Mouse (Mus musculus) liver, adult (tissue): ENCODE data around the gene Gm42688.

Experiments used
- GATA4 ChIP-seq: IDR thresholded peaks from 2 replicates; pipeline ENCODE4 v1.6.1; 2014; ENCODE audit warnings: mild to moderate bottlenecking, low read length; ENCODE audit not compliant: insufficient replicate concordance

Gm42688 gene

DNA sequence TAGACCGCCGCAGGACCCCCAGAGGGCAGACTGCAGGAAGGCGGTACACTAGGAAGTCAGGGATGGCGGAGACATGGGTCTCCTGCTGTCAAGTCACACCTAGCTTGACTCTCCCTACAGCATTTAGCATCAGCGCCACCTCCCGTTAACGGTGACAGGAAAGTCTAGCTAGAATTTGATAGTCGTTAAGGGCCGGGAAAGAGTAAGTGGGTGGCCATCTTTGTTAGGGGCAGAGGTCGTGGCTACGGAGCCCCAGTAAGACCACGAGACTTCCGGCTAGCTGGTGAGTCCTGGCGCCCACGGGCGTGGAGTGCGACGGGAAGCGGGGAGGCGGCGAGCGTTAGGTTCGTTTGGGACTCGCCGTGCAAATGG, at the start of gene Gm42688, which contains the start of gene Ccdc142:
Gm42688 (plus strand) TSS at position 302 of the 372 bp plus-strand sequence.
Ccdc142 (plus strand) TSS at position 286 of the 372 bp plus-strand sequence.
- no peak; the same call in 1 of the 2 replicates for TF ChIP-seq GATA4

DNA sequence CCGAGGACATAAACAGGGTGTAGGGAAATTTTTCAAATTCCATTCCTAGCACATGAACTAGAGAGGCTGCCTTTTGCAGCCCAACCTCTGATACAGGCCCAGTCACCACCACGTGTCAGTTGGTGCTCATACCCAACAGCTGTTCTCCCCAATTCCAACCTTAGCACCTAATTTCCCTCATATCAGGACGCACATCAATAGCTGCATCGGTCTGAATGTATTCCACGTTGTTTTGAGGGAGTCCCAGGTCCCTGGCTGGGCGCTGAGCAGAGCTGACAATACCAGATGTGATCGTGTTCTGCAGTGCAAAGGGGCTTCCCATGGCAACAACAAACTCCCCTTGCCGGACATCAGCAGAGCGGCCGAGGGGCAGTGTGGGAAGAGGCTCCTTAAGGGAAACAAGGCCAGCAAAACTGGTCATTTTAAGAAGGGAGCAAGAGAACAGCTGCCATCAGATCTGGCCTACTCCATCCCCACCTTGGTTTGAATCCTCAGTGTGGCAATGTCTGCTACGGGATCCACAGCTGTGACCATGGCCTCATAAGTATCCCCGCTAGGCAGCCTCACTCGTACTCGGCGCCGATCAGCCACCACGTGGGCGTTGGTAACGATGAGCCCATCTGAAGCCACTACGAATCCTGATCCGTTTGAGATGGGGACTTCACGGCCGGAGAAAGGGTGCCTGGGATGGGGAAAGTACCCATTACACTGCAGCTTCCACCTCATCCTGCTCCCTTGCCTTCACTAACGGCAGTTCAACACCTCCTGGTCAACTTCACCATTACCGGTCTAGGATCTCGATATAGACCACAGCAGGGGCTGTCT, 48.1 kb upstream of the Gm42688 start:
- TF ChIP-seq GATA4: no peak

DNA sequence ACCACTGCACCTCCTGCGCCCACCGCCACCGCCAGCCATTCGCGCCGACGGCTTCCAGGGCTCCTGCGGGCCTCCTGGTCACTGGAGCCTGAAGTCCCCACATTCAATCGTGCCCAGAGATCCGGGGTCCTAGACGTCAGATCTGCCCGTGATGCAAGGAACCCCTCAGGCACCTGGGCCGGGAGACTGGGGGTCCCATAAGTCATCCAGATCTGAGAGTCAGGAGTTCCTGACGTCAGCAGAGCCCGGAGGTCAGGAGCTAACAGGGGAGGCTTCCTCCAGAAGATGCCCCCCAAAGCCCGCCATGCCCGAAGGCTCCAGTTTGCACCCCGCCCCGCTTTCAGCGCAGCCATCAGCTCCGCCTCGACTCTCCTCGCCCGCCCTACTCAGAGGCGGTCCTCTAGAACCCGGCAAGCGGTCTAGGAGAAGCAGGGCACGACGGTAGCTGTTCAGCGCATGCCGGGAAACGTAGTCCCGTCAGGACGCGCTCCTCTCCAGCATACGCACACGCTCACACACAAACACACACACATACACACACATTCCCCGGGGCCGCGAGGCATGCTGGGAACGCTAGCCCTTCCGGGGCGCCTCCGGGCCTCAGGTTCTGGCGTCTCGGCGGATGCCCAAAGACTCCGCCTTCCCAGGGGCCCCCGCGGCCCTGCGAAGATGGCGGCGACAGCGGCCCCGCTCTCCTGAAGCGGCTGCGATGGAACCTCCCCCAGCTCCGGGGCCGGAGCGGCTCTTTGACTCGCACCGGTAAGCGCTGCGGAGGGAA, 47.2 kb upstream of the Gm42688 start, which contains the start of gene Aup1:
Aup1 (plus strand) TSS at position 448 of the 778 bp plus-strand sequence.
- TF ChIP-seq GATA4: peak; percentile 85; the same call in 1 of the 2 replicates

DNA sequence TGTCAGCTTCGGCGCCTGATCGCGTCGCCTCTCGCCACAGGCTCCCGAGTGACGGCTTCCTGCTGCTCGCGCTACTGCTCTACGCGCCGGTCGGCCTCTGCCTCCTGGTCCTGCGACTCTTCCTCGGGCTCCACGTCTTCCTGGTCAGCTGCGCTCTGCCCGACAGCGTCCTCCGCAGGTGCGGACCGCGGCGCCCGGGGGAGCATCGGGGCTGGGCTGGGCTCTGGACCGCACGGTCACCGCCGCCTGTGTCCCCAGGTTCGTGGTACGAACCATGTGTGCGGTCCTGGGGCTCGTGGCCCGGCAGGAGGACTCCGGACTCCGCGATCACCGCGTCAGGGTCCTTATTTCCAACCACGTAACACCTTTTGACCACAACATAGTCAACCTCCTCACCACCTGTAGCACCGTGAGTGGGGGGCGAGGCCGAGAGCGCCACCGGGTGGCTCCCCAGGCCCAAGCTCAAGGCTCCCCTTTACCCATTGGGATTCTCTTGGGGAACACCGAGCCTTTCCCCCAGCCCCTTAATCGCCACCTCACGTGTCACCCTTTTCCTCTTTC, 46.5 kb upstream of the Gm42688 start, which contains the start of gene Htra2:
Htra2 (minus strand) TSS at position 403 of the 561 bp plus-strand sequence.
- TF ChIP-seq GATA4: no peak

DNA sequence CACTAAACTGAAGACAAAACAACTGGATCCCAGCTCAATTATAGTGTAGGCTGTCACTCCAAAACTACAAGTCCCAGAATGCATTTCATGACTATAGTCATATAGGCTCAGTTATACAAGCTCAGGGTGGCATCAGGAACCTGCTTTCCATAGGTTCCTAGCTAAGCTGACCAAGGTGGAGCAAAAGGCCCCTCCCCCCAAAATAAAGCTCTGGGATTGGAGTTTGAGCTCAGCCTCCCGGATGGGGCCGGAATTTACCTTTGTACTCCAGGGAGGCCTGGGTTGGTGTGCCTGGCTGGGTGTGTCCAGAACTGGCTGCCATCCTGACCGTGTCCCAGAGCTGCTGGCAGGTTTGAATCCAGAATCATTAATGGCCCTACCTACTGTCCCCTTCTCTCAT, 43.6 kb upstream of the Gm42688 start, which contains the start of gene Dqx1:
Dqx1 (plus strand) TSS at position 55 of the 400 bp plus-strand sequence.
- no peak for TF ChIP-seq GATA4

DNA sequence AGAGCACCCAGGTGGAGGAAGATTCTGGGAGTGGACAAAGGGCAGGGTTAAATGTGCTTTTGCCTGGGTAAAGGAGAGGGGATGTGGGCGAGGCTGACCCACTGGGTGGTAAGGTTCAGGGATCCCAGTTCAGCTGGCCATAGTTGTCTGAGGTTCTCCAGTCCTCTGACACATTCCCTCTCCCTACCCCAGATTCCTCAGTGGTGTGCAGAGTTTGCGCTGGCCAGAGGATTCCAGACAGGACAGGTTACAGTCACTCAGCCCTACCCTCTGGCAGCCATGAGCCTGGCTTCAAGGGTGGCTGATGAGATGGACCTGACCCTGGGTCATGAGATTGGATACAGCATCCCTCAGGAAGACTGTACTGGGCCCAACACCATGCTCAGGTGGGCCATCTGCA, 42.7 kb upstream of the Gm42688 start:
- no peak for TF ChIP-seq GATA4

DNA sequence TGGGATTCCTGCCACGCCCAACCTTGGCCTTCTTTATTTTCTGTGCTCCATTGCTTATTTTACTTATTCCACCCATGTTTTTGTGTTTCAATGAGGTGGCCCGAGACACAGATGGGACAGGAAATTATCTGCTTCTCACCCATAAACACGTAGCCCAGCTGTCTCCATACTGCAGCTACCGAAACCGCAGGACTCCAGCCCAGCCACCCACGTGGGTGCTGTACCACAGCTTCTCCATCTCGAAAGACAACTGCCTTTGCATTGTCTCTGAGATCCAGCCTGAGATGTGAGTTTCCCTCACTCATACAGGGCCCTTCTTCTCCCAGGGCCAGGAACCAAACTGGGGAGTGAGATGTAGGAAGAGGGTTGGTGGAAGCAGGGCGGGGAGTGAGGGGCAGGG, 35.4 kb upstream of the Gm42688 start:
- TF ChIP-seq GATA4: no peak

DNA sequence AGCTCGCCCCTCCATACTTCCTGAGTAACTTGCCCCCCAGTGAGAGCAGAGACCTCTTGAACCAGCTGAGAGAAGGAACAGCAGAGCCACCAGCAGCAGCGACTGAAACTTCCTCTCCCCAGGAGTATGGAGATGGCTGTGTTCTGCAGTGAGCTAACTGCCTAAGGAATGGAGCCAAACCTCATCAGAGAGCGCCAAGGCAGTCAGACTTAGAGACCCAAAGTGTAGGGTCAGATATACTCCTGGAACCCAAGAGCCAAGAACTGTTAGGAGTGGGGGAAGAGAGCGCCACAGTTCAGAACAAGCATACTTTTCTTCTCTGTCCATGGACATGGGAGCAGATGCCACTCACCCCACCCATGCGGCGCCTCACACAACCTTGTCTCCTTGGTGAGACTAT, 35.0 kb upstream of the Gm42688 start:
- TF ChIP-seq GATA4: no peak

DNA sequence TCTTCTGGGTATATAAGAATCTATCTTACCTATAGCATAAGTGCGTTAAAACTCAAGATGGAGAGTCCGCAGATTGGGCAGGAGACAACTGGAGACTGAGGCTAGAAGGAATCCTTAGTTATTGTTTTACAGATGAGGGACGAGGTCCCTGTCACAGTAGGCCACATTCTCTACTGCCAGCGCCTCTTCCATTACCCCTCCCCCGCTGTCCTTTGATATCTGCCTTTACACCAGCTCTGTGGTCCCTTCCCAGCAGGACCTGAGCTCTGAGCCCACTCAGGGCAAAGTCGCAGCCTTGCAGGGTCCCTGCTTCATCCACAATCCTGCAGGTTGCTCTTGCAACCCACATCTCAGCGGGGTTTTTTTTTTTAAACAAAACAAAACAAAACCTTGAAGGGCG, 33.2 kb upstream of the Gm42688 start:
- no peak for TF ChIP-seq GATA4

DNA sequence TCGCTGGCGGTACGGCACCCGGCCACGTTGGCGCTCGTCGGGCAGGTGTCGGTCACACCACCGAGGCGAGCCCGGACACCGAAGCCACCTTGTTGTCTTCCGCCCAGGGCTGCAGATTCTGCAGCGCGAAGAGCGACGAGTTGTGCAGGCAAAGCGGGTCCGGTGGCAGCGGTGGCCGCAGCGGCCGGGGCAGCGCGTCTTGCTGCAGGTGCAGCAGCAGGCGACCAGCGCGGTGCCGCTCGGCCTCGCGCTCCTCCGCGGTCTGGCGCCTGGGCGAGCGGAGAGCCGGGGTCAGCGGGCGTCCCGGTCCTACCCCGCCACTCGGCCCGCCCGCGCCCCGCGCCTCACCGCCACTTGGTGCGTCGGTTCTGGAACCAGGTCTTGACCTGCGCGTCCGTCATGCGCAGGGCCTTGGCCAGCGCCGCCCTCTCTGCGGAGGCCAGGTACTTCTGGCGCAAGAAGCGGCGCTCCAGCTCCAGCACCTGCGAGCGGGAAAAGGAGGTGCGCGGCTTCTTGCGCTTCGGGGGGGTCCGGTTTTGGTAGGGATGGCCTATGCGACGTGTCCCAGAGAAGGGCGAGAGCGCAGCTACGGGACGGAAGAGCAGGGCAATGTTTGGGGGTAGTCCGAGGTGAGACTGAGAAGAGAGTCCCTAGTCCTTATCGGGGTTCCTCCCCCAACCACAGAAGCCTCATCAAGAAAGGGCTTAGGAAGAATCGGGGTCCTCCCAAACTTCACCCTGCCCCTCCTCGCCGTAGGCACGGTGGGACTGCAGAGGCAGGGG, 32.5 kb upstream of the Gm42688 start:
- TF ChIP-seq GATA4: no peak

DNA sequence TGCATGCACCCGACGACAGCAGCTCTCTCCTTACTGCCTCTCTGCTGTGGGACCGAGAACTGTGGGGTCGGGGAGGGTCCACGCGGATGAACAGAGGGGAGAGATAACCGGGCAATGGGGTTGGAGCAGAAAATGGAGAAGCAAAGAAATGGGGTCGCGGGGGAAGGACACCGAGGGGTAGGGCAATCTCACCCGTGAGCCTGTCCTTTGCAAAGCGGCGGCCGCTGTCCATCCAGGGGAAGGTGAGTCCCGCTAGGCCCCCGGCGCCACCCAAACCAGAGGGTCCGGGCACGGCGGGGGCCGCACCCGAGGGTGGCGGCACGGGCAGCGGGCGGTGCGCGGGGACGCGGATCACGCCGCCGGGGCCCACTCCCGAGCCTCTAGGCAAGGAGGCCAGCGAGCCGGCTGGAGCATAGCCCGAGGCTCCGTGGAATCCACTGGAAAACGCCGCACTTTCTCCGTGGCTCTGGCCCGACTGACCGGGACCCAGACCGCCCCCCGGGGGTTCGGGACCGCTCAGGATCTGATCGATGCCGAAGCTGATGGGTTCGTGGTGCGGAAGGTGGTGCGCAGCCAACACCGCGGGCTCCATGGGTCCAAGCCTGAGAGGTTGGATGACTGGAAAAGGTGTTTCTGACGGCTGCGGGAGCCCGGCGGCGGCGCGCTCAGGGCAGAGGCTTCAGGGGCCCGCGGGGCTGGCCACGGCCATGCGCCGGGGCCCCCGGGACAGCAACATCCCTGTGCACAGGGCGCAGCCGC, 31.8 kb upstream of the Gm42688 start:
- no peak for TF ChIP-seq GATA4

DNA sequence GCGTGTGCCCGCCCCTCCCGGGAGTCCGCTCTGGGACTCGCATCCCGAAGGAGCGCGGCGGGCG, 31.3 kb upstream of the Gm42688 start, which contains the start of gene Tlx2:
Tlx2 (minus strand) TSS at position 47 of the 64 bp plus-strand sequence.
- TF ChIP-seq GATA4: no peak

DNA sequence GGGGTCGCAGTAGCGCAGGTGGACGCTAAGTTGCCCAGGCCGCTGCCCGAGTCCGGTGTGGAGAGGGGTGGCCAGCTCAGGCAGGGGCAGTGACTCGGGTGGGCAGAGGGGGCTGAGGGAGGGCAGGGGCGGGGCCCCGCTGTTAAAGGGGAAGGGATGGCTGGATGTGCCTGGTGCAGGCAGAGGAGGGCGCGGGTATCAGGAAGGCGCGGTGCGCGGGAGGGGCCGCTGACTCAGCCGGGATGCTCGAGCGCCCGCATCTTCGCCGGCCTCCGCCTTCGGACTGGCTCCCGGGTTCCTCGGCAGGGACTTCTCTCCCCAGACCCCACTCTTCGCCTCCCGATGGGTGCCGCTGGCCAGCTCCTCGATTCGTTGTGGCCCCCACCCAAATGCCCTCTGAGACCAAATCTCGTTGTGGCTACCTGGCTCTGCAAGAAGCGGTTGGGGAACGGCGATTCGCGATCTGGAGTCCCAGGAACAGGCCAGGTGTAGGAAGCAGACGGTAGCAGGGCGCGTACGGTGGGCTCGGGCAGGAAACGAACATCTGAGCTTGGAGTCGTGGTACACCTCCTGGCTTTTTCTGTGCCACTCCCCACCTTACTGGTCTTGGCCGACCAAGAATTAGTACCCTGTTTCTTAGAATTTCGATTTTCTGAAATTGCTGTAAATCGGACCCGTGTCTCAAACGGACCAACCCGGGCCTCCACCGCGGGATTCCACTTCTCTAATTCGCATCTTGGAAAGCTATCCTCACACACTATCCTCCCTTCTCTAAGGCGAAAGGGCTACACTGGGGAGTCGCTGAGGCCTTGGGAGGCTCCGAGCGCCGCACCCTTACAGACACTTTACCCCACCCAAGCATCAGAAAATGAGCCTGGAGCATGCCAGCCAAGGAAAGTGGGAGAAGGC, 30.9 kb upstream of the Gm42688 start:
- TF ChIP-seq GATA4: no peak

DNA sequence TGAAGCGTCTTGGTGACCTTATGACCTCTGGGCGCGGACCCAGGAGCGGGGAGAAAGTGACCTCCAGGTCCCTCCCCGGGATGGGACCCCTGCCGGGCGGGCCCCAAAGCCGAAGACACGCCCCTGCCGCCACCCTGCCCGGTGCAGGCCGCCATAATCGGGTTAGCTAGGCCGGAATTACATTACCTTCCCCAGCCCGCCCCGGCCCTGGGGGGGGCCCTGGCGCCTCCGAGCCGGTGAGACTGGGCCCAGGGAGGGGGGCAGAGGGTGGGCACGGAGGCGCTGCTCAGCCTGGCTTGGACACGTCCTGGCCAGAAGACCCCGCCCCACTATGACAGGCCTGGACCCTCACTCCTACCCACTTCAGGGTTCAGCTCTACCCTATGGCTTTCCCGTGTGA, 30.2 kb upstream of the Gm42688 start:
- no peak for TF ChIP-seq GATA4

DNA sequence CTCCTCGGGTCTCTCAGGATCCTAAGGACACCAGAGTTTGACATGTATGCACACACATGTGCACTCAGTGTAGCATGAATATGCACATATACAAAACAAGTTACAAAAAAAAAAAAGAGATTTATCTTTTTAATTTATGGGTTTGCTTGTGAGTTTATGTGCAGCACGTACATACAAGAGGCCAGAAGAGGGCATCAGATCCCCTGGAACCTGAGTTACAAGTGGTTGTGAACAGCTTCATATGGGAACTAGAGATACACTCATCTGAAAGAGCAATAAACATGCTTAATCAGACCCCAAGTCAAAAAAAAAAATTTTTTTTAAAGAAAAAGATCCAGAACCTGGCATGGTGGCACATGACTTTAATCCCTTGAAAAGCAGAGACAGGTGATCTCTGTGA, 26.4 kb upstream of the Gm42688 start:
- TF ChIP-seq GATA4: no peak
